Mouse (Mus musculus) hindbrain, embryonic 11.5 days (tissue): ENCODE results near the gene Kmt2a. TPM values are rescaled to one million over a fixed set of nuclear protein-coding genes. Genes with fewer than 3 reads are reported as not detected.

Experiments
- ATAC-seq: fragments of 200-750 bp; cut with Nextera tagmentation; 2 replicates; pipeline ENCODE4 v1.8.0; 2017; ENCODE audit warnings: mild to moderate bottlenecking, moderate TSS enrichment, moderate library complexity; ENCODE audit not compliant: low FRiP score
- DNase-seq: peaks from one replicate; pipeline ENCODE4 v3.0.0-alpha.2; 2015; ENCODE audit warnings: low spot score
- H3K27ac ChIP-seq: fragments of 300-500 bp; sonication (generic); 2 replicates; pipeline ENCODE4 v1.5.1; 2014; ENCODE audit warnings: mild to moderate bottlenecking, low read depth, low read length
- H3K27me3 ChIP-seq: fragments of 300-500 bp; sonication (generic); 2 replicates; pipeline ENCODE4 v1.6.1; 2014; ENCODE audit warnings: mild to moderate bottlenecking, low read length, moderate library complexity, mixed read lengths; ENCODE audit not compliant: control insufficient read depth, insufficient read depth
- H3K36me3 ChIP-seq: fragments of 300-500 bp; sonication (generic); 2 replicates; pipeline ENCODE4 v1.6.1; 2014; ENCODE audit warnings: mild to moderate bottlenecking, low read length, moderate library complexity, mixed read lengths; ENCODE audit not compliant: control insufficient read depth, insufficient read depth
- H3K4me1 ChIP-seq: fragments of 300-500 bp; sonication (generic); replicated peaks from 2 replicates; pipeline ENCODE4 v1.6.1; 2014; ENCODE audit warnings: low read length, mixed read lengths; ENCODE audit not compliant: control insufficient read depth, insufficient read depth
- H3K4me2 ChIP-seq: fragments of 300-500 bp; sonication (generic); replicated peaks from 2 replicates; pipeline ENCODE4 v1.6.1; 2014; ENCODE audit warnings: mild to moderate bottlenecking, low read depth, low read length
- H3K4me3 ChIP-seq: fragments of 300-500 bp; sonication (generic); 2 replicates; pipeline ENCODE4 v1.5.1; 2014; ENCODE audit warnings: low read depth, low read length
- H3K9ac ChIP-seq: fragments of 300-500 bp; sonication (generic); 2 replicates; pipeline ENCODE4 v1.6.1; 2014; ENCODE audit warnings: low read depth, low read length
- H3K9me3 ChIP-seq: fragments of 300-500 bp; sonication (generic); 2 replicates; pipeline ENCODE4 v1.6.1; 2016; ENCODE audit warnings: low read length; ENCODE audit not compliant: control insufficient read depth
- WGBS: fragments of 180-500 bp; shearing (Covaris S2); extraction: QIAGEN DNeasy Blood & Tissue Kit; methylation state at CpG from one replicate; pipeline ENCODE4 v1.1.7; 2014; 5-methylcytosine and 5-hydroxymethylcytosine counted together
- polyA plus RNA-seq: library from polyadenylated mRNA; unstranded; fragments of >200 nt; fragmentation: Nextera tagmentation; extraction: Ambion mirVana; gene quantifications from 2 replicates; pipeline ENCODE4 v1.2.1, GENCODE M21; 2014

Kmt2a gene
- polyA plus RNA-seq, 1 experiment from 2014 or later, result 26.2 TPM

GRCm38 (mm10) chr9:44817522-44817921 is 63.6 kb downstream of the Kmt2a start:
- no peak overlapping the region for H3K27ac ChIP-seq
- no peaks in the 10 kb centered on the region for H3K9me3 ChIP-seq
- peaks cover 61% of the 10 kb centered on the region for H3K36me3 ChIP-seq
- ATAC-seq, result no peak
- no peak for DNase-seq
- H3K9ac ChIP-seq, result no peak overlapping the region
- no peaks in the 10 kb centered on the region for H3K27me3 ChIP-seq
- no peak overlapping the region for H3K4me2 ChIP-seq
- H3K4me3 ChIP-seq, result no peak overlapping the region
- 82% methylated on average over 5 of the region's 5 CpGs for WGBS
- H3K4me1 ChIP-seq, result no peaks in the 10 kb centered on the region

- H3K4me1 ChIP-seq, result no peaks in the 10 kb centered on the region
- no peaks in the 10 kb centered on the region for H3K9me3 ChIP-seq
- ATAC-seq, result no peak
- no peak for DNase-seq
- no peak overlapping the region for H3K9ac ChIP-seq
- H3K27me3 ChIP-seq, result no peaks in the 10 kb centered on the region
- peaks cover 63% of the 10 kb centered on the region for H3K36me3 ChIP-seq
- H3K27ac ChIP-seq, result no peak overlapping the region
- 95% methylated on average over 8 of the region's 8 CpGs for WGBS
- no peak overlapping the region for H3K4me3 ChIP-seq
- H3K4me2 ChIP-seq, result no peak overlapping the region
Measured at GRCm38 (mm10) chr9:44814179-44814578, 66.9 kb downstream of the Kmt2a start.

- H3K27ac ChIP-seq, result no peak overlapping the region
- WGBS, result 95% methylated on average over 10 of the region's 10 CpGs
- no peak overlapping the region for H3K9ac ChIP-seq
Measured at GRCm38 (mm10) chr9:44810316-44810715, 70.8 kb downstream of the Kmt2a start.

GRCm38 (mm10) chr9:44807778-44808177 is 73.3 kb downstream of the Kmt2a start:
- no peaks in the 10 kb centered on the region for H3K27me3 ChIP-seq
- no peak overlapping the region for H3K9ac ChIP-seq
- H3K4me3 ChIP-seq, result no peak overlapping the region
- ATAC-seq (no peak), DNase-seq (no peak)
- H3K27ac ChIP-seq, result no peak overlapping the region
- H3K4me1 ChIP-seq, result no peaks in the 10 kb centered on the region
- peaks cover 35% of the 10 kb centered on the region for H3K36me3 ChIP-seq
- 94% methylated on average over 10 of the region's 10 CpGs for WGBS
- H3K4me2 ChIP-seq, result no peak overlapping the region
- H3K9me3 ChIP-seq, result no peaks in the 10 kb centered on the region

More at GRCm38 (mm10) chr9:44810316-44810715, 70.8 kb downstream of the Kmt2a start:
- H3K4me2 ChIP-seq, result no peak overlapping the region
- ATAC-seq, result no peak
- H3K4me3 ChIP-seq, result no peak overlapping the region
- H3K27me3 ChIP-seq, result no peaks in the 10 kb centered on the region
- H3K4me1 ChIP-seq, result no peaks in the 10 kb centered on the region
- DNase-seq, result no peak
- no peaks in the 10 kb centered on the region for H3K9me3 ChIP-seq
- peaks cover 44% of the 10 kb centered on the region for H3K36me3 ChIP-seq

- Histone ChIP-seq H3K9me3 (no peaks in the 10 kb centered on the region), H3K4me2 (no peak overlapping the region), H3K9ac (no peak overlapping the region), H3K27me3 (no peaks in the 10 kb centered on the region), H3K4me3 (no peak overlapping the region), H3K4me1 (no peaks in the 10 kb centered on the region), H3K36me3 (peaks cover 30% of the 10 kb centered on the region), H3K27ac (no peak overlapping the region)
- DNase-seq (no peak), ATAC-seq (no peak)
- 83% methylated on average over 5 of the region's 5 CpGs for WGBS
Measured at GRCm38 (mm10) chr9:44807141-44807540, 74.0 kb downstream of the Kmt2a start.

- H3K27me3 ChIP-seq, result no peaks in the 10 kb centered on the region; the same call in 1 of the 2 replicates
Measured at GRCm38 (mm10) chr9:44805536-44805935, 75.6 kb downstream of the Kmt2a start.

GRCm38 (mm10) chr9:44804678-44805077 is 76.4 kb downstream of the Kmt2a start:
- ATAC-seq, result no peak
- WGBS, result 88% methylated on average over 10 of the region's 10 CpGs
- no peak overlapping the region for H3K9ac ChIP-seq

More at GRCm38 (mm10) chr9:44805536-44805935, 75.6 kb downstream of the Kmt2a start:
- no peak overlapping the region for H3K4me2 ChIP-seq
- H3K9ac ChIP-seq, result no peak overlapping the region
- H3K27ac ChIP-seq, result no peak overlapping the region
- peaks cover 24% of the 10 kb centered on the region for H3K36me3 ChIP-seq
- H3K4me3 ChIP-seq, result no peak overlapping the region
- ATAC-seq (no peak), DNase-seq (no peak)
- WGBS, result 89% methylated on average over 5 of the region's 5 CpGs
- no peaks in the 10 kb centered on the region for H3K4me1 ChIP-seq
- no peaks in the 10 kb centered on the region for H3K9me3 ChIP-seq

GRCm38 (mm10) chr9:44802808-44803450 is 78.2 kb downstream of the Kmt2a start, which contains the start of gene Ttc36:
Gene Ttc36 (minus strand): TSS chr9:44803072.
- 67% methylated on average over 4 of the region's 4 CpGs for WGBS
- no peaks in the 10 kb centered on the region for H3K9me3 ChIP-seq

More at GRCm38 (mm10) chr9:44804678-44805077, 76.4 kb downstream of the Kmt2a start:
- Histone ChIP-seq H3K4me3 (no peak overlapping the region), H3K36me3 (peaks cover 20% of the 10 kb centered on the region), H3K4me1 (no peaks in the 10 kb centered on the region), H3K27ac (no peak overlapping the region), H3K9me3 (no peaks in the 10 kb centered on the region), H3K4me2 (no peak overlapping the region), H3K27me3 (no peaks in the 10 kb centered on the region; the same call in 1 of the 2 replicates)
- no peak for DNase-seq

GRCm38 (mm10) chr9:44801669-44802068 is 79.4 kb downstream of the Kmt2a start:
- no peak for DNase-seq
- H3K4me1 ChIP-seq, result peaks cover 2% of the 10 kb centered on the region; the same call in 1 of the 2 replicates
- no peak for ATAC-seq
- no peak overlapping the region for H3K4me3 ChIP-seq
- 0 out of 2 replicates have a peak, but pooled peaks cover 4% of the 10 kb centered on the region for H3K36me3 ChIP-seq
- peaks cover 5% of the 10 kb centered on the region for H3K27me3 ChIP-seq
- H3K4me2 ChIP-seq, result no peak overlapping the region
- no peaks in the 10 kb centered on the region for H3K9me3 ChIP-seq
- no peak overlapping the region for H3K27ac ChIP-seq
- WGBS, result 80% methylated on average over 6 of the region's 6 CpGs
- H3K9ac ChIP-seq, result no peak overlapping the region

More at GRCm38 (mm10) chr9:44802808-44803450, 78.2 kb downstream of the Kmt2a start, which contains the start of gene Ttc36:
- DNase-seq, result no peak
- no peak within 1 kb of the TSS for H3K4me3 ChIP-seq
- no peak within 1 kb of the TSS for H3K4me2 ChIP-seq
- H3K4me1 ChIP-seq, result peaks cover 2% of the 10 kb centered on the region; the same call in 1 of the 2 replicates
- no peak within 1 kb of the TSS for H3K27ac ChIP-seq
- H3K9ac ChIP-seq, result no peak within 1 kb of the TSS
- H3K27me3 ChIP-seq, result peaks cover 5% of the 10 kb centered on the region
- H3K36me3 ChIP-seq, result peaks cover 11% of the 10 kb centered on the region
- no peak for ATAC-seq
